Mouse (Mus musculus) urinary bladder, adult 18-20 months (tissue): Measurements from ENCODE around the gene Olfr703.

Experiments
- DNase-seq, 2 experiments: peaks; one replicate each; pipeline ENCODE4 v3.0.0; 2022; ENCODE audit warnings: low spot score in 2 of 2, mixed read lengths in 2 of 2

The Olfr703 gene

DNA sequence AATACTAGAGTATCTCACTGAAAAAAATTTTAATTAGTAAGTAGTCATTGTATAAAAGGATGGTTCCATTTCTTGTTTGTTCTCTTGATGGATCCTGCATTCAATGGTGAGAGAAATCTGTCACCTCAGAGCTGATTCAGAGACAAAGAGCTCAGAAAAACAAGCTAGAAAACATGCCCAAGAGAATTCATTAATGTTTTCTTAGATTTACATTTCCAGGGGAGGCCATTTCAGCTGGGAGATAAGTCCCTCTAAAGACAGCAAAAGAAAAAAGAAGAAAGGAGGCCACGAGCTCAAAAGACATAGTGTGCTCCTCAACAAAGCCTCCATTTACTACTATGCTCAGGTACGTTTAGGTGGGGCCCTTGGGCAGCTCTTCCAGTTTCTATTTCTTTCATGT lies at the start of gene Olfr703:
Gene Olfr703 (plus strand): TSS at position 301 of the 400 bp plus-strand sequence.
- no peak for DNase-seq

DNA sequence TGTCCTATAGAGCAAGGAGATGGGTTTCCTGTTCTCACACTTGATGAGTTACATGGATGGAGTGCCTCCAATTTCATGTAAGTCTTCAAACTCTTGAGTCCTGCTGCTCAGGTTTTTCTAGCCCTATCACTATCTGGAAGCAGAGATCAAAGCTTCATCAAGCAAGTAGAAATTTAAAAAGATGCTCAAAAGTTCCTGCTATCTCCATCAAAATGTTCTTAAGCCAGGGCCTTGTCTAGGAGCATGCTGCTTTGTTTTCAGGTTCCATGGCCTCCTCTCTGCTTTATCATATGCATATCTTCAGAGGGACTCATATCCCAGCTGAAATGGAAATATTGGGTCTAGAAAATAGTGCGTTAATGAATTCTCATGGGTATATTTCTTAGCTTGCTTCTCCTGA lies 34.4 kb upstream of the Olfr703 start, which contains the start of gene Olfr700:
Gene Olfr700 (minus strand): TSS at position 101 of the 400 bp plus-strand sequence.
- no peak for DNase-seq

DNA sequence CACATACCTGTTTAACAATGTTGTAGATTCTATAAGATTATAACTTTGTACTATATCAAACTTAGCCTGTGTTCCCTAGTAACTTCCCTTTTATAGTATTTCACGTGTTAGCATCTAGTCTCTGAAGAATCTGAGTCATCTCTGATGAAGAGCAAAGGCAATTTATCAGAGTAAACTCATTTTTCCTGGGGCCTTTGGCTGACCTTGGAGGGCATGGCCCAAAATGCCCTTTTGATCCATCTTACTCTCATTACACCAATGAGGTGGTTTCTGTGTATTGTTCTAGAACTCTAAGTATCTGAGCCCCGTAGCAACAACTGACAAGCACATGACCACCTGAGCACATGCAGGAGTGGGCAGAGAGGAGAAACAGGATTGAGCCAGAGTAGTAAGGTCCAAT lies 29.3 kb upstream of the Olfr703 start, which contains the start of gene Olfr701:
Gene Olfr701 (plus strand): TSS at position 301 of the 400 bp plus-strand sequence.
- DNase-seq = no peak

DNA sequence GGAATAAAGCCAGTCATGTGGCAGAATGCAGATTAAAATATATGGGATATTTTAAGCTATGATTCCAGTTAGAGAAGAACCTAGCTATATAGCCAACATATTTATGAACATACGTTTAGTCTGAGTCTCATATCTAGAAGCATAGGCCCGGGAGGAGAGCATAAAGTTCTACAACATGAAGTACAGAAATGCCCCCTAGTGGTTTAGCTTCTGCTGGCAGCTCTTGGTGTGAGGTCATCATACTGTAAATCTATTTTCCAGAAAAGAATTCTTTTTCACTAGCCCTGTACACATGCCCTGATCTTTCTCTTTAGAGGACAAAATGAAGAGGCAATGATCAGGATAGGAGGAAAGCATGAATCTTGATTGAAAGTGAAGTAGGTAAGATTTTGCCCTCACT lies 27.4 kb upstream of the Olfr703 start:
- DNase-seq = no peak

DNA sequence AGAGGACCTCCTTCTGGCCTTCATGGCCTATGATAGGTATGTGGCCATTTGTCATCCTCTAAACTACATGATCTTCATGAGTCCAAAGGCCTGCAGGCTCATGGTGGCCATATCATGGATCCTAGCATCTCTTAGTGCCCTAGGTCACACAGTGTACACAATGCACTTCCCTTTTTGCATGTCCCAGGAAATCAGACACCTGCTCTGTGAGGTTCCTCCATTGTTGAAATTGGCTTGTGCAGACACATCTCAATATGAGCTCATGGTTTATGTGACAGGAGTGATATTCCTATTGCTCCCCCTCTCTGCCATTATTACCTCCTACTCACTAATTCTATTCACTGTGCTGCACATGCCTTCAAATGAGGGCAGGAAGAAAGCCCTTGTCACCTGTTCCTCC lies 24.7 kb upstream of the Olfr703 start:
- no peak for DNase-seq

DNA sequence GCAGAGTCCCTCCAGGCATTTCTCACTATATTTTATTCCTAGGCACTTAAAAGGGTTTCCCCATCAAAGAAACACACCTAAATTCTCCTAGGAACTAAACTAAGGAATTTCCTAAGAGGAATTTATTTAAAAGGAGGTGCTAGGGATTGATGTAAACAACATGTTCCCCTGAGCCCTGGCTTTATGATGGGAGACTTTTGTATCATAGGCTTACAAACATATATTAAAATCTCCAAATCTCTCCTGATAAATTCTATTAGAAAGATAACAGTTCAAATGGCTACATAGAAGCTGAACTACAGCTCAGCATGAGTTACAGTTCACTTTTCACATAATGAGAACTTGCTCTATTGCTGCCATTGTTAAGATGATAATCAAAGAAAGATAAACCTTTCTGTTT lies 9.4 kb upstream of the Olfr703 start, which contains the start of gene Olfr702:
Gene Olfr702 (minus strand): TSS at position 101 of the 400 bp plus-strand sequence.
- DNase-seq = no peak

DNA sequence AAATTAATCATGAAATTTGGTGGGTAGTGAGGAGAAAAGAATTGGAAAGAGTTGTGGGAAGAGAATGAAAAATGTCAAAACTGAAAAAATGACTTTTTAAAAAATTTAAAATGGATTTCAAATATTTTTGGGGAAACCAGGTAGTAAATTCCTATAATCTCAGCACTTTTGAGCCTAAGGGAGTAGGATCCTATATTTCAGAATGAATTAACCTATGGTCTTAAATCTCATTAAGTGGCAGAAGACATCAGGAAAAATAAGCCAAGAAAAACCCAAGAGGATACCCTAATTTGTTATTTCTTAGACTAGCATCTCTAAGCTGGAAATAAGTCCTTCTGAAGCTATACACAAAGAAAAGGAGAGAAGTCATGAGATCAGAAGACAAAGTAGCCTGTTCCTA lies 19.7 kb downstream of the Olfr703 start, which contains the start of gene Olfr704:
Gene Olfr704 (plus strand): TSS at position 301 of the 400 bp plus-strand sequence.
- no peak for DNase-seq

DNA sequence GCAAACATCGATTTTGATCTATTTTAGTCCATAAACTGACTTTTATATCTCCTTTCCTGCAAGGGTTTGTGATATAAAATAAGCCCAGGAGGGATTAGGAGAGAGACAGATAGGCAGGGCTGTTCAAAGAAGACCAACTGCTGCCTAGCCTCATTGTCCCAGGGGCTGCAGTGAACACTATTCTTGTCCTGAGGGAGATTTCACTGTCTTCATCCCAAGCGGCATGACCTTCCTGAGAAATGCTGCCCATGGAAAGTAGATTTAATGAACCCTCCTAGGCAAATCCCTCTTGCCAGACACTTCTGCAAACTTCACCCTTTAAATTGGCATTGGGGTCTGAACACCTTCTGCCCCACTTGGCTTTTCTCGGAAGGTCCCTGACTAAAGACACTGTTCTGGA lies 33.6 kb downstream of the Olfr703 start, which contains the start of gene Olfr705:
Gene Olfr705 (minus strand): TSS at position 101 of the 400 bp plus-strand sequence.
- no peak for DNase-seq

DNA sequence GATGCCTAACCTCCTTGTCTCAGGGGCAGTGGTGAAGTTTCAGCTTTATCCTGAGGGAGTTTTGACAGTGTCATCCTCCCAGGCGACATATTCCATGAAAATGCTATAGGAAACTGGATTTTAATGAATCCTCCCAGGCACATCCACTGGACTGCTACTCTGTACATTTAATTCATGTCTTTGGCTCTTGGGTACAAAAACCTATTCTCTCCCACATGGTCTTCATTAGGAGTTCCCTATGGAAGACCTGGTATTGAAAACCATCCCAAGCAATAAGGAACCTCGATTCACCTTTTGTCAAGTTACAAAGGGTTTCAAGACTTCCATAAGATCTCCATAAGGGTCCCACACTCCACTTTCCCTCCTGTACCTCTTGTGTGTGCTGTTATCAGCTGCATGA lies 44.9 kb downstream of the Olfr703 start, which contains the start of gene Olfr706:
Gene Olfr706 (minus strand): TSS at position 101 of the 400 bp plus-strand sequence.
- DNase-seq = no peak
